Mouse (Mus musculus): ENCODE data around the gene E330014E10Rik. TPM values are rescaled to one million over a fixed set of nuclear protein-coding genes. Genes with fewer than 3 reads are reported as not detected.
"Not testable (repeated sequence)": the region's sequence is repeated elsewhere in the genome, so short reads cannot be mapped to it uniquely, and the experiment has no call there.

E330014E10Rik gene
- not detected for total RNA-seq (2021)
- long read RNA-seq, result 0 reads

GRCm38 (mm10) chr5:95775690-95776089 is at the start of gene E330014E10Rik:
TSS of gene E330014E10Rik (plus strand) at chr5:95775990.
- not testable (repeated sequence) for DNase-seq (ENCODE audit: low spot score in 2 of 2)

GRCm38 (mm10) chr5:95736073-95736472 is 39.7 kb upstream of the E330014E10Rik start, which contains the start of gene Gm7978:
TSS of gene Gm7978 (minus strand) at chr5:95736173.
- DNase-seq (ENCODE audit: low spot score in 2 of 2), result not testable (repeated sequence)

DNA sequence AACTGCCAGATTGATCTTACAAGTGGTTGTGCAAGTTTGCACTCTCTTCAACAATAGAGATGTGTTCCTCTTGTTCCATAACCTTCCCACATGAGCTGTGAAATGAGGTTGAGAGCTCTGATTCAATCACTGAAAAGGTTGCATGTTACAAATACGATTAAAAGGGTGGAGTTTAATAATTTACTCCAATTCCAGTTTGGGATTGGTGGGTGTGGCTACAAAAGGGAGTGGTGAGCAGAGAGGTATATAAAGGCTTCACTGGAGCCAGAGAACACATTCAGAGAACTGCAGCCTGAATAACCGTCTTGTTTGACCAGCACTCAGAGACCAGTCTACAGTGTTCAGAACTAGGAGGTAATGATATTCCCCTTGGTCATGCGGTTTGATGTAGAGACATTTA is 34.1 kb upstream of the E330014E10Rik start, which contains the start of gene Gm7982:
Gene Gm7982, plus strand, starts transcription at position 301 of the 400 bp plus-strand sequence.
- DNase-seq (ENCODE audit: low spot score in 2 of 2), result not testable (repeated sequence)

DNA sequence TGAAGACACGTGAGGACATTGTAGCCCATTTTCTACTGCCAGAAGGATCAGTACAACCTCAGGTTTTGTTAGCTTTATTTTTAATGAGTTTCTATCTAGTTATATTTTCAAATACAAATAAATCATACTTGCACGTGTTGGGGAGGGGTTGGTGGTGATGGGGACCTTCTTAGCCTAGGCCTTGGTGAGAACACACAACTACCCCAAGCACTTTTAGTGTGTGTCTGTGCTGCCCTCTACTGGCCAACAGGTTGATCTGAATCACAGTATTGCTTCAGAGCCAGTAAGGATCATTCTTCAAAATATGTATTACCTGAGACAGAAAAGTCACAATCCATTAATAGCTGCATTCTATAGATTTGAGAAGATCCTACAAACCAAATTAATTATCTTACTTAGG is 35.1 kb downstream of the E330014E10Rik start:
- DNase-seq (ENCODE audit: low spot score in 2 of 2), result peak; percentile 3 to 10

GRCm38 (mm10) chr5:95836580-95836979 is 60.8 kb downstream of the E330014E10Rik start:
- no peak for DNase-seq (ENCODE audit: low spot score in 2 of 2)

GRCm38 (mm10) chr5:95854030-95854429 is 78.2 kb downstream of the E330014E10Rik start:
- no peak for DNase-seq (ENCODE audit: low spot score in 2 of 2)

Other genes starting within 250 kb of the E330014E10Rik start
- not detected for gene Gm7971, start 181.1 kb upstream of the E330014E10Rik start, total RNA-seq (2021)
- gene Gm7978, start 39.8 kb upstream of the E330014E10Rik start, total RNA-seq (2021), result not detected
- not detected for gene Gm7982, start 34.0 kb upstream of the E330014E10Rik start, total RNA-seq (2021)
- gene Cxcl13, start 181.0 kb downstream of the E330014E10Rik start, total RNA-seq (2021), result not detected